Mouse (Mus musculus) right cerebral cortex, postnatal 36 days (tissue): ENCODE results near the gene 4930402H24Rik.

Experiments
- DNase-seq, 2 experiments: peaks; one replicate each; pipeline ENCODE4 v3.0.0; 2022; ENCODE audit warnings: low spot score in 2 of 2, mixed read lengths in 1 of 2

The 4930402H24Rik gene

DNA sequence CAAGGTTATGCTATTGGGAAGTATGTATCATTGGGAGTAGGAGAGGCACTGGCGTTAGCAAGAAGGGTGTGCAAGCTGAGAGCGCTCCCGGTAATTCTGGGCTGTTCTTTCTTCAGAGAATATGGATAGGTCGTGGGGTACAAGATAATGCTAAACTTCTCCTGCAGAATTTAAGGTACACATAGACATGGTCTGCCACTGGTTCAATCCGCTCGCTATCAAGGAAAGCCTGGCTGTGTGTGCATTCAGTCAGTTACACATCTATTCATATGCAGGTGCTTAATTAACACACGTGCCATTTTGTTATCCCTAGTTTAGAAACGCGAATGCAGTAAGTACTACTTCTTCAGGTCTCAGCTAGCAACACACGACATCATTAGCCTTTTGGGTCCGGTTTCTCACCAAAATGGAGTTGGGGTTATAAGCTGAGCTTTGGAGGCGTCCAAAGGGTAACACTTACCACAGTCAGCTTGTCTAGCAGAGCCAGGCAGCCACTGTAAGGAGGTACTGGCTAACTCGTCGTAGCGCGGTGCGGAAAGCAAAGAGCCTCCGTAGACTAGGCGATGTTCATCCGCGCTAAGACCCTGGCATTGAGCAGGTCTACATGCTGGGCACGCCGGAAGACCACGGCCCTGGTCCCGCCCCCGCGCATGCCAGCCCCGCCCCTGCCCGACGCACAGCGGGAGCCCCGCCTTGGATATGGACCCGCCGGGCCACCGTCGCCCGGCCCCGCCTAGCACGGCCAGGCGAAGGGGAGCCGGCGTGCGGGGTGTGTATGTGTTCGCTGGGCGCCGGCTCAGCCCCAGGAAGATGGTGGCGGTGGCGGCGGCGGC, at the start of gene 4930402H24Rik, which contains the start of gene Atrn:
Gene 4930402H24Rik (minus strand): TSS at position 656 of the 833 bp plus-strand sequence.
Gene Atrn (plus strand): TSS at position 745 of the 833 bp plus-strand sequence.
- peak; percentile 86 to 88 for DNase-seq

GRCm38 (mm10) chr2:130950548-130950947, 44.3 kb upstream of the 4930402H24Rik start:
- peak; percentile 89 to 92 for DNase-seq

DNA sequence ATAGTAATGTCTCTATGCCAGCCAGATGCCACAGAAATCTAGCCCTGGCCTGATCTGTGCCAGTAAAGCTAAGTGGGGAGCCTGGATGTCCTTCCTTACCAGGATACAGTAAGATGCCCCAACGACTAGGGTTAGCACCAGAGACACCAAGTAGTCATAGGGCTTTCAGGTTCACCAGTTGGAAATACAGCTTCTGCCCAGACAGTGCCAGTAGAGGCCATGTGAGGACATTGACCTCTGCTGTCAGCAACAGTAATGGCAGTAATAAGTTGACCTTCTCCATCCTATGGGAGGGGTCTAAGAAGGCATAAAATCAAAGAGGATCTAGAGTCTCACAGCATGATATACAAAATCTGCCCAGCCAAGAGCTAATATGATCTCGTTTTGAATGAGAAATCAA, 43.6 kb upstream of the 4930402H24Rik start:
- no peak for DNase-seq

DNA sequence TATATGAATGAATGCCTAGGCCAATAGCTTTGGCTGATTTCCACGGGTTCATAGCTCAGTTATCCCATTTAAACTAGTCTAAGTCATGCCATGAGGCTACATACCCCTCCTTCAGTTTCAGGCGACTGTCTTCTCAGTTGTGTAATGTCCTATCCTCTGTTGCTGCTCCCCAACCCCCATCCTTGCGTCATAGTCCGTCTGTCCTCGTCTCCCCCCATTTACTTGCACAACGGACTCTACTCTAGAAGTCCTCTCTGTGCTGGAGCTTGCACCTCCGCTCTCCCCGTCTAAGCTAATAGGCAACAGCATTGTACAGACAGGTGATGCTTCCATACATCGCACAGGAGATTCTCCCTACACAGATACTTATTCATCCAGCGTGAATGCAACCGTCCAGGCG, 26.7 kb upstream of the 4930402H24Rik start:
- no peak for DNase-seq

- no peak for DNase-seq
Measured at GRCm38 (mm10) chr2:130929994-130930393, 23.8 kb upstream of the 4930402H24Rik start.

DNA sequence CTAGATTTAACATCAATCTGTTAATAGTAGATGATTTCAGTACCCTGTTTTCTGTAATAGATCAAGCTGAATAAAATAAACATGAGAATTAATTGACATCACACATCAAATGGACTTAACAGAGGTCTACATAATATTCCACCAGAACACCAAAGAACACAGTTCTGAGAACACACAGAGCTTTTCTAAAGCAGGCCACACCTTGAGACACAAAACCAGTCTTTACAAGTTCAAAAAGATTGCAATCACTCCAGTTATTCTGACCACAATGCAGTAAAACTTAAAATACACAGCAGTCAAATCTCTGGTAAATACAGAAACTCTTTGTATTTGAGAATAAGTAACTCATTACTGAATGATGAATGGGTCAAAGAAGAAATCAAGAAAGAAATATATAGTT, 22.3 kb upstream of the 4930402H24Rik start:
- no peak for DNase-seq

DNA sequence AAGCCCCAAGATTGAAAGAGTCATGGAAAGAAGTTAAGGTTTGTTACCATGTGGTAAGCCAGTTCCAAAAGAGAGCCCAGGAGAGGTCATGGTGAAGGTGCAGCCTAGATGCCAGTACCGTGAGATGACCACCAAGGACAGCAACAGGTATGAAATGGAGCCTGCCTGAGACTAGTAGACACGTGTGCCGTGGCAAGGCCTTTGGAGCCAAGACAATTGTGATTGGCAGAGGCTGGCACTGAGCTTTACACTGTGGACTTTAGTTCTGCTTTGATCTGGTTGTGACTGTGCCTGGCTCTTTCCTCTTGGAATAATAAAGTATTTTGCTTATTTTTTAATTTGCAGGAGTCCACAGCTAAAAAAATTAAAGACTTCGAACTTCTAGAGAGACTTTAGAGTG, 21.8 kb upstream of the 4930402H24Rik start:
- DNase-seq, result no peak

- no peak for DNase-seq
Measured at GRCm38 (mm10) chr2:130924950-130925349, 18.7 kb upstream of the 4930402H24Rik start.

GRCm38 (mm10) chr2:130919062-130919593, 12.9 kb upstream of the 4930402H24Rik start:
- DNase-seq, result no peak

GRCm38 (mm10) chr2:130917686-130918085, 11.5 kb upstream of the 4930402H24Rik start:
- DNase-seq, result no peak

DNA sequence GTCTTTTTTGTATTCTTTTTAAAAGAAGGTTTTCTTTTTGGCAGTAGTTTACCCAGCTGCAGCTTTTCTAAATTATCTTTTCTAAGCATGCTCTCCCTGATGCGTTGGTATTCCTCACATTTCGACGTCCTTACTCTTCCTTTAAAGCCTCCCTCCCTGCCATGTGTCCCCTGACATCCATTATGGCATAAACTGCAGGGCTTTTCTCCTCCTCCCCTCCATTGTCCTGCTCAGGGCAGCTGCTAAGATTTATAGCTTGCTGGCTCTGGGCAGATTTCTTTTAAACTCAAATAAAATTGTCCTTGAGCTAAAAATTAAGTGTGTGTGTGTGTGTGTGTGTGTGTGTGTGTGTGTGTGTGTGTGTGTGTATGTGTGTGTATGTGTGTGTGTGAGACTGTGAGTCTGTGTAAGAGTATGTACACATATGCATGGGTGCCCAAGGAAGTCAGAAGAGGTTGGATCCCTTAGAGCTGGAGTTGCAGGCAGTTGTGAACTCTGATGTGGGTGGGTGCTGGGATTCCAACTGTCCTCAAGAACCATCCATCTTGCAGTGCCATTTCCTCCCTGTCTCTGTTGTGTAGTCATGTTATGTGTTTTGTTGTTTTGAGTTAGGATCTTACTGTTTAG, 10.4 kb upstream of the 4930402H24Rik start:
- DNase-seq, result no peak

DNA sequence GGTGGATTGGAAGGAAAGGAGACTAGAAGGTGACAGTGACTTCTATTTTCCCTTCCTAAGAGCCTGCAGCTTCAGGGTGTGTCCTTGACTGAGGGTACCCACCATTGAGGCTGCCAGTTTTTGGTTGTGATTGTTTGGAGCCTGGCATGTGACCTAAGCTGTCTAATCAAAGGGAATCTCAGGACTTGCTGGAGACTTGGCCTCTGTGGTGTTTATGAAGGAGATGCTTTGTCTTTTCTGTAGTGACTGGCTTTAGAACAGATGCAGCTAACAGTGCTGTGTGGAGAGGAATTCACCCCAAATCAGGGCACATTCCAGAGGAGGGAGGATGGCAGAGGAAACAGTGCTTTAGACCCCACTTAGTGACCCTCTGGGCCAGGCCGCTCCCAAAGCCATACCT, 8.7 kb upstream of the 4930402H24Rik start:
- DNase-seq, result no peak

DNA sequence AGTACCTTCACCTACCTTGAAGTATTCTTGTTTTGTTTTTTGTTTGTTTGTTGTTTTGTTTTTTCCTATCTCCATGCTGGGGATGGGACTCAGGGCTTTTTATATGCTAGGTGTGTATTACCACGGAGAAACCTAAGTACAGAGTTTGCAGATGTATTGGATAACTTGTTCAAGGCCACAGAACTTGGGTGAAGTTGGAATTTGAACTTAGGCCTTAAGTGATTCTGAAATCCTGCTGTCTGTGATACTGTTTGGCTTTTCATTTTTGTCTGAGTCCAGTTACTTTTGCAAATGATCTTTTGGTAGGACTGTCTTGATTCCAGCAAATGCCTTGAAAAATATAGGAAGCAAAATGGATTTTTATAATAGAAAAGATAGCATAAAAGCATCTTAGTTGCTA, 5.5 kb upstream of the 4930402H24Rik start:
- no peak for DNase-seq

- peak; percentile 18 to 20 for DNase-seq
Measured at GRCm38 (mm10) chr2:130906584-130907315, 544 bp upstream of the 4930402H24Rik start.

DNA sequence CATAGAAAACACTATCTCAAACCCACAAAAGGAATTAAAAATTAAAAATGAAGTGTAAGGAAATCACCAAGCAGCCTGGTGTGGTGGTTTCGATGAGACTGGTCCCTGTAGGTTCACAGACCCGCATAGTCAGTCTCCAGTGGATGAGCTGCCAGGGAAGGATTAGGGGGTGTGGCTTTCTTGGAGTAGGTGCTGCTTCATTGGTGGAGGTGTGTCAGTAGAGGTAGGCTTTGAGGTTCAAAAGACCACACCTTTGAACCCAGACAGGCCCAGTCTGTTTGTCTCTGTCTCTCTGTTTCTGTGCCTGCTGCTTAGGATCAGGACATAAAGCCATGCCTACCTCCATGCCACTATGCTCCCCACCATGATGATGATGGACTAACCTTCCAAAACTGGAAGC, 7.4 kb downstream of the 4930402H24Rik start:
- no peak for DNase-seq

- DNase-seq, result no peak
Measured at GRCm38 (mm10) chr2:130897856-130898255, 8.3 kb downstream of the 4930402H24Rik start.

- no peak for DNase-seq
Measured at GRCm38 (mm10) chr2:130896944-130897343, 9.3 kb downstream of the 4930402H24Rik start.

GRCm38 (mm10) chr2:130887456-130887855, 18.8 kb downstream of the 4930402H24Rik start:
- DNase-seq, result no peak

GRCm38 (mm10) chr2:130886983-130887382, 19.2 kb downstream of the 4930402H24Rik start:
- no peak for DNase-seq

DNA sequence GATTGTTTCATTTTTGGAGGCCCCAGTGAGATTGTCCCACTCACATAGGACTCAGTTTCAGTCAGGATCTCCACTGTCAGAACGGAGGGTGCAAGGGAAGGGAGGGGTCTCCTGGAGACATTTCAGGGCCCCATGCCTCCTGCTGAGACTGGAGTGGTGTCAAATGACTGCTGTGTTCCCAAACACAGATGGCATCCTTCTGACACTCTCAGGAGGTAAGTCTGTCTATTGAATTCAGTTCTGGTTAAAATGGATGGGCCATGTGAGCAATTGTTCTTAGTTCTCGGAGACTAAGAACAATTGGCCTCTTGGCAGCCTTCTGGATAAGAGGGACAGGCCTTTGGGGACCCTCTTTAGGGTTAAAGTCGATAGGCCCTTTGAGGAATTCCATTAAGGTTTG, 28.8 kb downstream of the 4930402H24Rik start:
- no peak for DNase-seq

GRCm38 (mm10) chr2:130870916-130871315, 35.3 kb downstream of the 4930402H24Rik start:
- no peak for DNase-seq

DNA sequence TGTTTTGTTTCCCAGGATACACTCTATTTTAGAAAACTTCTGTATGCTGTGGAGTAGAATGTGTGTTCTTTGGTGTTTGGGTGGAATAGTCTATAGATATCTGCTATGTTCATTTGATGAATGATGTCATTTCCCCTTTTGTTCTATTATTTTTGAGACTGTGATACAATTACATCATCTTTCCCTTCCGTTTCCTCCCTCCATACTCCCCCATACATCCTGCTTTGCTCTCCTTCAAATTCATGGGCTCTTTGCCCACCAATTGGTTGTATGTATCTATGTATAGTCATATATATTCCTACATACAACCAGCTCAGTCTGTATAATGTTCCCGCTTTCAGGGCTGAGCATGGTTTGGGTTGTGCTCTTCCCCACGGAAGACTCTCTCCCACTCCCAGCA, 44.1 kb downstream of the 4930402H24Rik start:
- no peak for DNase-seq
